Mouse (Mus musculus) naive thymus-derived CD4-positive, alpha-beta T cell, adult 2 months (primary cell): ENCODE measurements around the gene Jpt1.
"Not testable (repeated sequence)": the region's sequence is repeated elsewhere in the genome, so short reads cannot be mapped to it uniquely, and the experiment has no call there.

Experiments used
- DNase-seq: peaks from one replicate; pipeline ENCODE4 v3.0.0-alpha.2; 2011; ENCODE audit warnings: low read depth

The Jpt1 gene

GRCm38 (mm10) chr11:115475025-115475757 is 39.0 kb downstream of the Jpt1 start, which contains the start of gene Armc7:
Armc7 (plus strand) TSS chr11:115475667.
- peak; percentile 92 for DNase-seq

- peak; percentile 97 for DNase-seq
Measured at GRCm38 (mm10) chr11:115473626-115474275, 40.4 kb downstream of the Jpt1 start.

- no peak for DNase-seq
Measured at GRCm38 (mm10) chr11:115472183-115472582, 42.0 kb downstream of the Jpt1 start.

DNA sequence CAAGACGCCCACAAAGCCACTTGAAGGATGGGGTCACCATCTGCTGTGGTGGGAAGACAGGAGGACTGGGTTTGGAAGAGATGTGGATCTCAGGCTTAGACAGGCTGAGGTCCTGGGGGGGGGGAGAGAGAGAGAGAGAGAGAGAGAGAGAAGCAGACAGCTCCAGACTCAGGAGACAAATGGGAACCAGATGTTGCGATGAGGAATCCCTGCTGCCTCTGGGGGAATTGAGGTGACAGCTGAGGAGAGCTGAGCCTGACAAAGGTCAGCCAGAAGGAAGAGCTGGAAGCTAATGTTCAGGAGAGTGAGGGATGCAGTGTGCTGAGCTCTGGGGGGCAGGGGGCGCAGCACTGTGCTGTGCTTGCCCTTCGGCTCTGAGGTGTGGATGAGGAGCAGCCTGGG is 47.0 kb downstream of the Jpt1 start:
- no peak for DNase-seq

DNA sequence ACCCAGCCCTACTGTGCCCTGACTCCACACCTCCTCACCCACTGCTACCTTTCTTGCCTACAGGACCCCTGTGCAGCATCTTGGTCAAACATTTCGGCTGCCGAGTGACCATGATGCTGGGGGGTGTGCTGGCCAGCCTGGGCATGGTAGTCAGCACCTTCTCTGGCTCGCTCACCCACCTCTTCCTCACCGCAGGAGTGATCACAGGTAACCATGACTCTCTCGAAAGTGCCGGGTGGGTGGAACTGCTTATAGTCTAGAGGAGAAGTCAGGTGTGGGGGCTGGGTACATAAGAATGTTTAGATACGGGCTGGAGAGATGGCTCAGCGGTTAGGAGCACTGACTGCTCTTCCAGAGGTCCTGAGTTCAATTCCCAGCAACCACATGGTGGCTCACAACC is 49.3 kb downstream of the Jpt1 start:
- DNase-seq, result peak; percentile 68

- peak; percentile 83 for DNase-seq
Measured at GRCm38 (mm10) chr11:115463397-115463796, 50.8 kb downstream of the Jpt1 start.

GRCm38 (mm10) chr11:115462243-115462891 is 51.8 kb downstream of the Jpt1 start, which contains the start of gene Slc16a5:
Slc16a5 (plus strand) TSS chr11:115462474.
- peak; percentile 67 for DNase-seq

DNA sequence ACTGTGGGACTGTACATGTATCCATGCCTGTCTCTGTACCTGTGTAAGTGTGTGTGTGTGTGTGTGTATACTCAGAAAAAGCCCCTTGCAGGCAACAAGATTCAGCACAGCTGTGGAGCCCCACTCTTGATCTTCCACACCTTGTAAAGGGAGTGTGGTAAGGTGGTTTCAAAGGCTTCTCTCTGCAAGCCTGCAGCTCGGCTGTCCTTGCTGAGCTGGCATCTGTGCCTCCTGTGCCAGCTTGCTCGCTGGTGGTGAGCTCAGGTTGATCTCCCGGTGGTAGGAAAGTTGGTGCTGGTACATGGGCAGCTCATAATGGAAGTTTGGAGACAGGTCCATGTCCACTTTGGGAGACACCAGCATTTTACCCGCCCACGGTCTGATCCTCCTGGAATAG is 52.3 kb downstream of the Jpt1 start:
- peak; percentile 74 for DNase-seq

GRCm38 (mm10) chr11:115460976-115461375 is 53.2 kb downstream of the Jpt1 start:
- DNase-seq, result no peak

- DNase-seq, result peak; percentile 35
Measured at GRCm38 (mm10) chr11:115457405-115457804, 56.8 kb downstream of the Jpt1 start.

DNA sequence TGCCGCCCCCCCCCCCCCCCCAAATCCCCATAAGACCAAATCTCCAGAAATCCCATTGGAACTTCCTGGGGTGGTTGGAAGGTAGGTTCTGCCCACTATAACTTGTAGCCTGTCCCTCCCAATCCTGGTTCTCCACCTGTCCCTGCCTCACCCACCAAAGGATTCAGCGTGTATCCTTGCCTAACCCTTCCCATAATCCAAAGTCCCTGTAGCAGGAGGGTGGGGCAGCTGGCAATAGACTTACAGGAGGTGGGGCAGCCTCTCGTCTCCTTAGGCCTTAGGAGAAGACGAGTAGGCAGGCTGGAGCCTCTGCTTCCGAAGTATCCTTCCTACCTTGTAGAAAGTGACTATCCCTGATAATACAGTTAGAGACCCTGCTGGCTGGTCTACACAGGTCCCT is 58.0 kb downstream of the Jpt1 start:
- no peak for DNase-seq

- no peak for DNase-seq
Measured at GRCm38 (mm10) chr11:115455619-115456018, 58.6 kb downstream of the Jpt1 start.

- DNase-seq, result not testable (repeated sequence)
Measured at GRCm38 (mm10) chr11:115454822-115455221, 59.4 kb downstream of the Jpt1 start.

DNA sequence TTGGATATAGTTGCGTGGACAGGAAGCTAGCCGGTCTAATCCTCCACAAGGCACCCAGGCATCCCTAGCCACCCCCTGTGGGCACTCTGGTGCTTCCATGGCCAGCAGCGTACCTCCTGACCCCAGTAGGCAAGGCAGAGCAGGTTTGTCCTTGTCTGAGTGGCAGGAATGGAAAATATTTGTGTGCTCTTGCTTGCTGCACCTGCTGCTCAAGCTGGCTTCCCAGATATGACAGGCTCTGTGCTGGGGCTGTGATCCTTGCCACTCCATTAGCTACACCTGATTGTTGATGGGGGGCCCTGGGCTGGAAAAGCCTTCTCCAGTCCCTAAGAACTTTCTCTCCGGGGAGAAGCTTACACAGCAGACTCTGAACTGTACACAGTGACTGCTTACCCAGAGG is 60.9 kb downstream of the Jpt1 start:
- DNase-seq, result peak; percentile 37

GRCm38 (mm10) chr11:115452281-115452860 is 61.8 kb downstream of the Jpt1 start:
- DNase-seq, result no peak

- peak; percentile 93 for DNase-seq
Measured at GRCm38 (mm10) chr11:115451781-115452241, 62.4 kb downstream of the Jpt1 start.

DNA sequence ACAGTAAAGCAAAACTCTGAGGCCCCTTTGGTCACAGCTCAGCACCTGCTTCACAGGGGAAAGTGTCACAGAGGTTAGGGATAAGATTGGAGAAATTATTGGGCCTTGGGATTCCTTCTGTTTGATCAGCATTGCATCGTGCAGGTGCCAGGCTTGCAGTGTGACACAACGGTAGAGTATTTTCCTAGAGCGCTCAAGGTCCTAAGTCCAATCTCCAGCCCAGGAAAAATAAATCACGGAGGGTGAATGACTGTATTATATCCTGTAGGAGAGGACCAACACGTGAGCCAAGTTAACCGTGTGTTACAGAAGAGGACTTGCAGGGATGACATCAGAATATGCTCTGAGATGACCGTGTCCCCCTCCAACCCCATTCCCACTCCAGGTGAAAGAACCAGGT is 64.0 kb downstream of the Jpt1 start:
- DNase-seq, result no peak

DNA sequence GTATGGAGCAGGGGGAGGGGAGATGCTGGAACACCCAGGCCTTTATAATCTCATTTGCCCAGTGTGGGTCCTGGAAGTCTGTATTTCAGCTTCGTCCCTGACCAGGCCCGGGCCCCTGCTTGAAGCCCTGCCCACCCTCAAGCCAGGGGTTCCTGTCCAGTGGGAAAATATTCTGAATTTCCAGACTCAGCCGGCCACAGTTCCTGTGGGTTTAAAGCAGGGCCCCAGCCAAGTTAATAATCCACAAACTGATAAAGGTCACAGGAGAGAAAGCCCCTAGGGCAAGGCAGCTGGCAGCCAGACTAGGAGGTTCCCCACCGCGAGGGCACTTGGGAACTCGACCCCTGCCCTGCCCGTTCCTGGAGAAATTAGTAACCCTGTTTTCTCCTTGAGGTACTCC is 65.2 kb downstream of the Jpt1 start:
- DNase-seq, result no peak

- no peak for DNase-seq
Measured at GRCm38 (mm10) chr11:115448075-115448474, 66.1 kb downstream of the Jpt1 start.
